Mouse (Mus musculus) myocyte (in vitro differentiated cells): ENCODE measurements at regions not wholly inside any gene's neighbourhood (a gene's known extent, or its start where the extent isn't known, plus 50 kb on each side); places are given as distances from the start of the nearest gene placed in this dataset.
A peak's percentile ranks its signal among the peaks of the same experiment; 100 is the strongest.

ENCODE experiments used
- H3K27me3 ChIP-seq: one replicate; pipeline ENCODE4 v1.6.1; 2011; ENCODE audit not compliant: control insufficient read depth, insufficient read depth, insufficient read length
- H3K36me3 ChIP-seq: one replicate; pipeline ENCODE4 v1.6.1; 2011; ENCODE audit not compliant: control insufficient read depth, insufficient read depth
- H3K4me2 ChIP-seq: one replicate; pipeline ENCODE4 v1.6.1; 2011; ENCODE audit warnings: low read depth, control low read depth
- H3K4me3 ChIP-seq: one replicate; pipeline ENCODE4 v1.5.1; 2011; ENCODE audit warnings: mild to moderate bottlenecking, control low read depth, moderate library complexity
- H3K79me2 ChIP-seq: one replicate; pipeline ENCODE4 v1.6.1; 2011; ENCODE audit not compliant: control insufficient read depth, insufficient read depth
- H3ac ChIP-seq: one replicate; pipeline ENCODE4 v1.6.1; 2011; ENCODE audit not compliant: control insufficient read depth, insufficient read length
- CEBPB ChIP-seq: IDR thresholded peaks from 2 replicates; pipeline ENCODE4 v1.6.1; 2011; ENCODE audit warnings: mild to moderate bottlenecking, moderate library complexity; ENCODE audit not compliant: poor library complexity, insufficient read depth, severe bottlenecking
- E2F4 ChIP-seq: IDR thresholded peaks from one replicate; pipeline ENCODE4 v1.6.1; 2011; ENCODE audit warnings: mild to moderate bottlenecking, control low read depth, moderate library complexity; ENCODE audit not compliant: insufficient read depth
- MAX ChIP-seq: IDR thresholded peaks from one replicate; pipeline ENCODE4 v1.6.1; 2011; ENCODE audit warnings: low read depth, mild to moderate bottlenecking, control low read depth
- MYOD1 ChIP-seq, 3 experiments: IDR thresholded peaks; one replicate each; pipeline ENCODE4 v1.6.1; 2011; ENCODE audit warnings: control low read depth in 2 of 3, low read depth in 2 of 3, mild to moderate bottlenecking in 2 of 3, moderate library complexity in 1 of 3; ENCODE audit not compliant: insufficient read length in 2 of 3, control insufficient read depth in 1 of 3
- MYOG ChIP-seq, 3 experiments: IDR thresholded peaks; one replicate each; pipeline ENCODE4 v1.6.1; 2011; ENCODE audit warnings: control low read depth in 2 of 3, low read depth in 2 of 3, mild to moderate bottlenecking in 2 of 3; ENCODE audit not compliant: insufficient read length in 2 of 3, control insufficient read depth in 1 of 3, insufficient read depth in 1 of 3
- POLR2A ChIP-seq: IDR thresholded peaks from one replicate; pipeline ENCODE4 v1.6.1; 2011; ENCODE audit warnings: low read depth, mild to moderate bottlenecking, control low read depth, moderate library complexity; ENCODE audit not compliant: insufficient read length
- POLR2AphosphoS2 ChIP-seq: IDR thresholded peaks from one replicate; pipeline ENCODE4 v1.6.1; 2011; ENCODE audit warnings: low read depth, control low read depth; ENCODE audit not compliant: insufficient read length
- REST ChIP-seq: IDR thresholded peaks from one replicate; pipeline ENCODE4 v1.6.1; 2011; ENCODE audit warnings: mild to moderate bottlenecking, control low read depth, moderate library complexity; ENCODE audit not compliant: insufficient read depth, insufficient read length
- SRF ChIP-seq: IDR thresholded peaks from one replicate; pipeline ENCODE4 v1.6.1; 2011; ENCODE audit warnings: low read depth; ENCODE audit not compliant: control insufficient read depth, insufficient read length
- TCF12 ChIP-seq: IDR thresholded peaks from one replicate; pipeline ENCODE4 v1.6.1; 2011; ENCODE audit warnings: mild to moderate bottlenecking, control low read depth; ENCODE audit not compliant: poor library complexity, insufficient read depth, severe bottlenecking
- TCF3 ChIP-seq: IDR thresholded peaks from one replicate; pipeline ENCODE4 v1.6.1; 2011; ENCODE audit warnings: low read depth, control low read depth; ENCODE audit not compliant: insufficient read length
- USF1 ChIP-seq: IDR thresholded peaks from one replicate; pipeline ENCODE4 v1.6.1; 2011; ENCODE audit warnings: low read depth, mild to moderate bottlenecking, control low read depth, moderate library complexity

- Histone ChIP-seq H3K36me3 (no peaks in the 10 kb centered on the region), H3ac (no peak overlapping the region), H3K27me3 (no peaks in the 10 kb centered on the region), H3K4me2 (peak overlapping the region; percentile 52), H3K79me2 (no peaks in the 10 kb centered on the region), H3K4me3 (no peak overlapping the region)
- TF ChIP-seq MAX (no peak), TCF12 (no peak), E2F4 (no peak)
Measured at GRCm38 (mm10) chr14:72887470-72888071, 161.3 kb downstream of the Cysltr2 start.

GRCm38 (mm10) chr14:72886935-72887369, 162.0 kb downstream of the Cysltr2 start:
- Histone ChIP-seq H3K36me3 (no peaks in the 10 kb centered on the region), H3K4me3 (no peak overlapping the region), H3K79me2 (no peaks in the 10 kb centered on the region), H3ac (no peak overlapping the region), H3K27me3 (no peaks in the 10 kb centered on the region), H3K4me2 (peak overlapping the region; percentile 52)
- TF ChIP-seq REST, result no peak
- TF ChIP-seq POLR2AphosphoS2, result no peak
- TF ChIP-seq CEBPB, result peak; percentile 66
- no peak for TF ChIP-seq POLR2A
- TF ChIP-seq TCF12, result no peak
- no peak for TF ChIP-seq MYOG (IDR thresholded peaks at IDR 0.05; ENCODE audit: control insufficient read depth in 1 of 3, insufficient read depth in 1 of 3, insufficient read length in 2 of 3, low read depth in 2 of 3)
- TF ChIP-seq USF1, result no peak
- no peak for TF ChIP-seq TCF3
- no peak for TF ChIP-seq SRF

- no peaks in the 10 kb centered on the region for H3K27me3 ChIP-seq
- no peaks in the 10 kb centered on the region for H3K79me2 ChIP-seq
- TF ChIP-seq MAX (no peak), MYOD1 (IDR thresholded peaks at IDR 0.05; ENCODE audit: control insufficient read depth in 1 of 3, insufficient read length in 2 of 3, low read depth in 2 of 3) (peak in 1 of 3 experiments; percentile 14), CEBPB (0 out of 2 replicates have a peak, but pooled peaks have one; percentile 30)
- no peaks in the 10 kb centered on the region for H3K36me3 ChIP-seq
- no peak overlapping the region for H3ac ChIP-seq
- no peak overlapping the region for H3K4me2 ChIP-seq
- H3K4me3 ChIP-seq, result no peak overlapping the region
Measured at GRCm38 (mm10) chr14:72885824-72886223, 163.1 kb downstream of the Cysltr2 start.

- Histone ChIP-seq H3K79me2 (no peaks in the 10 kb centered on the region), H3K4me3 (no peak overlapping the region), H3ac (no peak overlapping the region), H3K36me3 (no peaks in the 10 kb centered on the region), H3K27me3 (no peaks in the 10 kb centered on the region), H3K4me2 (no peak overlapping the region)
- TF ChIP-seq USF1 (no peak), CEBPB (no peak), POLR2AphosphoS2 (no peak), MAX (no peak), TCF3 (no peak), E2F4 (no peak), MYOD1 (IDR thresholded peaks at IDR 0.05; ENCODE audit: control insufficient read depth in 1 of 3, insufficient read length in 2 of 3, low read depth in 2 of 3) (no peak), POLR2A (no peak), REST (no peak), SRF (no peak), TCF12 (no peak), MYOG (IDR thresholded peaks at IDR 0.05; ENCODE audit: control insufficient read depth in 1 of 3, insufficient read depth in 1 of 3, insufficient read length in 2 of 3, low read depth in 2 of 3) (no peak)
Measured at GRCm38 (mm10) chr14:72884561-72884960, 164.4 kb downstream of the Cysltr2 start.

GRCm38 (mm10) chr14:72877132-72877531, 167.3 kb upstream of the Fndc3a start:
- no peak overlapping the region for H3ac ChIP-seq
- H3K79me2 ChIP-seq, result no peaks in the 10 kb centered on the region
- no peaks in the 10 kb centered on the region for H3K27me3 ChIP-seq
- no peak overlapping the region for H3K4me3 ChIP-seq
- no peak overlapping the region for H3K4me2 ChIP-seq
- TF ChIP-seq SRF (no peak), POLR2A (no peak), MAX (no peak), TCF3 (no peak), REST (no peak), MYOG (IDR thresholded peaks at IDR 0.05; ENCODE audit: control insufficient read depth in 1 of 3, insufficient read depth in 1 of 3, insufficient read length in 2 of 3, low read depth in 2 of 3) (no peak)
- no peaks in the 10 kb centered on the region for H3K36me3 ChIP-seq
